Mouse (Mus musculus): Measurements from ENCODE around the gene Ghsr. TPM values are rescaled to one million over a fixed set of nuclear protein-coding genes. Genes with fewer than 3 reads are reported as not detected.
A peak's percentile ranks its signal among the peaks of the same experiment; 100 is the strongest.

Ghsr gene
- 0.23 and 0.54 TPM in 2 replicates for polyA plus RNA-seq (2016; fragmentation: Nextera tagmentation; extraction: Ambion mirVana)

GRCm38 (mm10) chr3:27371276-27371621, at the start of gene Ghsr:
Ghsr (plus strand) TSS chr3:27371351.
- Histone ChIP-seq H3K4me3 (peak within 1 kb of the TSS; percentile 41), H3K27ac (no peak within 1 kb of the TSS), H3K9ac (peak within 1 kb of the TSS; percentile 41), H3K27me3 (peaks cover 55% of the 10 kb centered on the region), H3K36me3 (no peaks in the 10 kb centered on the region), H3K4me1 (peaks cover 14% of the 10 kb centered on the region), H3K4me2 (replicated peaks) (peak within 1 kb of the TSS; percentile 84), H3K9me3 (replicated peaks) (no peaks in the 10 kb centered on the region)
- 0 out of 2 replicates have a peak, but pooled peaks have one; percentile 21 for ATAC-seq (ENCODE audit: low FRiP score)
- WGBS, result under 1% methylated on average over 19 of the region's 19 CpGs

- Histone ChIP-seq H3K9me3 (replicated peaks) (no peaks in the 10 kb centered on the region), H3K4me2 (replicated peaks) (no peak overlapping the region), H3K36me3 (no peaks in the 10 kb centered on the region), H3K27ac (no peak overlapping the region), H3K27me3 (no peaks in the 10 kb centered on the region), H3K9ac (no peak overlapping the region), H3K4me1 (no peaks in the 10 kb centered on the region), H3K4me3 (no peak overlapping the region)
- 90% methylated on average over 9 of the region's 9 CpGs for WGBS
- ATAC-seq (ENCODE audit: low FRiP score), result no peak
Measured at GRCm38 (mm10) chr3:27322591-27322990, 48.6 kb upstream of the Ghsr start.

- Histone ChIP-seq H3K4me1 (no peaks in the 10 kb centered on the region), H3K9me3 (replicated peaks) (no peaks in the 10 kb centered on the region), H3K27ac (no peak overlapping the region), H3K27me3 (no peaks in the 10 kb centered on the region), H3K9ac (no peak overlapping the region), H3K4me3 (no peak overlapping the region), H3K4me2 (replicated peaks) (no peak overlapping the region), H3K36me3 (no peaks in the 10 kb centered on the region)
- ATAC-seq (ENCODE audit: low FRiP score), result no peak
- WGBS, result 75% methylated on average over 5 of the region's 5 CpGs
Measured at GRCm38 (mm10) chr3:27323551-27323950, 47.6 kb upstream of the Ghsr start.

- Histone ChIP-seq H3K4me1 (no peaks in the 10 kb centered on the region), H3K27me3 (no peaks in the 10 kb centered on the region), H3K4me2 (replicated peaks) (no peak overlapping the region), H3K9ac (no peak overlapping the region), H3K9me3 (replicated peaks) (no peaks in the 10 kb centered on the region), H3K27ac (no peak overlapping the region), H3K36me3 (no peaks in the 10 kb centered on the region), H3K4me3 (no peak overlapping the region)
- no peak for ATAC-seq (ENCODE audit: low FRiP score)
- 79% methylated on average over 4 of the region's 4 CpGs for WGBS
Measured at GRCm38 (mm10) chr3:27326633-27327191, 44.4 kb upstream of the Ghsr start.

GRCm38 (mm10) chr3:27330706-27331105, 40.4 kb upstream of the Ghsr start:
- 89% methylated on average over 5 of the region's 5 CpGs for WGBS
- Histone ChIP-seq H3K27ac (no peak overlapping the region), H3K4me3 (no peak overlapping the region), H3K4me2 (replicated peaks) (no peak overlapping the region), H3K4me1 (no peaks in the 10 kb centered on the region), H3K9ac (no peak overlapping the region), H3K36me3 (no peaks in the 10 kb centered on the region), H3K9me3 (replicated peaks) (no peaks in the 10 kb centered on the region), H3K27me3 (no peaks in the 10 kb centered on the region)
- ATAC-seq (ENCODE audit: low FRiP score), result no peak

GRCm38 (mm10) chr3:27338437-27338836, 32.7 kb upstream of the Ghsr start:
- no peak overlapping the region for H3K4me2 ChIP-seq (replicated peaks)
- ATAC-seq (ENCODE audit: low FRiP score), result no peak
- 35% methylated on average over 6 of the region's 6 CpGs for WGBS

GRCm38 (mm10) chr3:27338887-27339286, 32.3 kb upstream of the Ghsr start:
- no peak overlapping the region for H3K9ac ChIP-seq
- no peaks in the 10 kb centered on the region for H3K27me3 ChIP-seq
- H3K4me1 ChIP-seq, result no peaks in the 10 kb centered on the region
- H3K4me3 ChIP-seq, result no peak overlapping the region
- no peak for ATAC-seq (ENCODE audit: low FRiP score)
- H3K36me3 ChIP-seq, result no peaks in the 10 kb centered on the region
- no peak overlapping the region for H3K4me2 ChIP-seq (replicated peaks)
- H3K27ac ChIP-seq, result no peak overlapping the region
- 61% methylated on average over 3 of the region's 3 CpGs for WGBS
- no peaks in the 10 kb centered on the region for H3K9me3 ChIP-seq (replicated peaks)

More at GRCm38 (mm10) chr3:27338437-27338836, 32.7 kb upstream of the Ghsr start:
- Histone ChIP-seq H3K9me3 (replicated peaks) (no peaks in the 10 kb centered on the region), H3K9ac (no peak overlapping the region), H3K4me3 (no peak overlapping the region), H3K4me1 (no peaks in the 10 kb centered on the region), H3K27ac (no peak overlapping the region), H3K27me3 (no peaks in the 10 kb centered on the region), H3K36me3 (no peaks in the 10 kb centered on the region)

GRCm38 (mm10) chr3:27340757-27341156, 30.4 kb upstream of the Ghsr start:
- Histone ChIP-seq H3K27me3 (no peaks in the 10 kb centered on the region), H3K36me3 (no peaks in the 10 kb centered on the region), H3K27ac (no peak overlapping the region), H3K4me3 (no peak overlapping the region), H3K4me2 (replicated peaks) (no peak overlapping the region), H3K9ac (no peak overlapping the region), H3K4me1 (no peaks in the 10 kb centered on the region), H3K9me3 (replicated peaks) (no peaks in the 10 kb centered on the region; the same call in 1 of the 2 replicates)
- 89% methylated on average over 5 of the region's 5 CpGs for WGBS
- ATAC-seq (ENCODE audit: low FRiP score), result no peak

- Histone ChIP-seq H3K9ac (no peak overlapping the region), H3K27me3 (no peaks in the 10 kb centered on the region), H3K9me3 (replicated peaks) (no peaks in the 10 kb centered on the region; the same call in 1 of the 2 replicates), H3K36me3 (no peaks in the 10 kb centered on the region), H3K4me2 (replicated peaks) (no peak overlapping the region), H3K4me1 (no peaks in the 10 kb centered on the region), H3K27ac (no peak overlapping the region), H3K4me3 (no peak overlapping the region)
- peak; percentile 38; the same call in 1 of the 2 replicates for ATAC-seq (ENCODE audit: low FRiP score)
- WGBS, result 58% methylated on average over 6 of the region's 6 CpGs
Measured at GRCm38 (mm10) chr3:27342462-27342861, 28.7 kb upstream of the Ghsr start.

- Histone ChIP-seq H3K9ac (no peak overlapping the region), H3K27me3 (no peaks in the 10 kb centered on the region), H3K4me3 (no peak overlapping the region), H3K27ac (no peak overlapping the region), H3K4me2 (replicated peaks) (no peak overlapping the region), H3K9me3 (replicated peaks) (no peaks in the 10 kb centered on the region; the same call in 1 of the 2 replicates), H3K36me3 (no peaks in the 10 kb centered on the region), H3K4me1 (no peaks in the 10 kb centered on the region)
- ATAC-seq (ENCODE audit: low FRiP score), result no peak
- WGBS, result 52% methylated on average over 6 of the region's 6 CpGs
Measured at GRCm38 (mm10) chr3:27345526-27345925, 25.6 kb upstream of the Ghsr start.

GRCm38 (mm10) chr3:27348462-27348861, 22.7 kb upstream of the Ghsr start:
- no peak overlapping the region for H3K9ac ChIP-seq
- H3K4me1 ChIP-seq, result no peaks in the 10 kb centered on the region
- no peaks in the 10 kb centered on the region for H3K27me3 ChIP-seq
- no peak for ATAC-seq (ENCODE audit: low FRiP score)
- no peak overlapping the region for H3K4me2 ChIP-seq (replicated peaks)
- H3K9me3 ChIP-seq (replicated peaks), result no peaks in the 10 kb centered on the region; the same call in 1 of the 2 replicates
- H3K36me3 ChIP-seq, result no peaks in the 10 kb centered on the region
- WGBS, result 67% methylated on average over 5 of the region's 5 CpGs
- no peak overlapping the region for H3K27ac ChIP-seq
- H3K4me3 ChIP-seq, result no peak overlapping the region

- H3K27me3 ChIP-seq, result no peaks in the 10 kb centered on the region
- no peak overlapping the region for H3K27ac ChIP-seq
- 69% methylated on average over 9 of the region's 9 CpGs for WGBS
- H3K4me2 ChIP-seq (replicated peaks), result no peak overlapping the region
- H3K9ac ChIP-seq, result no peak overlapping the region
- no peaks in the 10 kb centered on the region for H3K4me1 ChIP-seq
- no peak overlapping the region for H3K4me3 ChIP-seq
- no peaks in the 10 kb centered on the region for H3K36me3 ChIP-seq
- no peaks in the 10 kb centered on the region for H3K9me3 ChIP-seq (replicated peaks)
- ATAC-seq (ENCODE audit: low FRiP score), result peak; percentile 83
Measured at GRCm38 (mm10) chr3:27351105-27351504, 20.0 kb upstream of the Ghsr start.

GRCm38 (mm10) chr3:27359100-27359720, 11.9 kb upstream of the Ghsr start:
- 86% methylated on average over 2 of the region's 2 CpGs for WGBS

More at GRCm38 (mm10) chr3:27359100-27359720, 11.9 kb upstream of the Ghsr start:
- H3K9me3 ChIP-seq (replicated peaks), result no peaks in the 10 kb centered on the region; the same call in 1 of the 2 replicates
- no peaks in the 10 kb centered on the region for H3K36me3 ChIP-seq
- H3K4me2 ChIP-seq (replicated peaks), result no peak overlapping the region
- ATAC-seq (ENCODE audit: low FRiP score), result no peak
- H3K4me3 ChIP-seq, result no peak overlapping the region
- H3K4me1 ChIP-seq, result no peaks in the 10 kb centered on the region
- H3K27me3 ChIP-seq, result no peaks in the 10 kb centered on the region
- no peak overlapping the region for H3K9ac ChIP-seq
- H3K27ac ChIP-seq, result no peak overlapping the region

Data from hindbrain, embryonic 12.5 days (tissue).